Mouse (Mus musculus) midbrain, embryonic 15.5 days (tissue): Measurements from ENCODE around the gene Ube3b. TPM values are rescaled to one million over a fixed set of nuclear protein-coding genes. Genes with fewer than 3 reads are reported as not detected.
A peak's percentile ranks its signal among the peaks of the same experiment; 100 is the strongest.

Experiments
- ATAC-seq: fragments of 200-750 bp; cut with Nextera tagmentation; replicated peaks from 2 replicates; pipeline ENCODE4 v1.8.0; 2017; ENCODE audit warnings: moderate TSS enrichment
- H3K27ac ChIP-seq: fragments of 300-500 bp; sonication (generic); 2 replicates; pipeline ENCODE4 v1.5.1; 2015; ENCODE audit warnings: mild to moderate bottlenecking, inconsistent platforms
- H3K27me3 ChIP-seq: fragments of 300-500 bp; sonication (generic); replicated peaks from 2 replicates; pipeline ENCODE4 v1.6.1; 2015; ENCODE audit warnings: inconsistent platforms
- H3K36me3 ChIP-seq: fragments of 300-500 bp; sonication (generic); replicated peaks from 2 replicates; pipeline ENCODE4 v1.6.1; 2015; ENCODE audit warnings: inconsistent platforms
- H3K4me1 ChIP-seq: fragments of 300-500 bp; sonication (generic); 2 replicates; pipeline ENCODE4 v1.6.1; 2015; ENCODE audit warnings: inconsistent platforms
- H3K4me2 ChIP-seq: fragments of 300-500 bp; sonication (generic); 2 replicates; pipeline ENCODE4 v1.6.1; 2015; ENCODE audit warnings: inconsistent platforms, mild to moderate bottlenecking, moderate library complexity
- H3K4me3 ChIP-seq: fragments of 300-500 bp; sonication (generic); 2 replicates; pipeline ENCODE4 v1.5.1; 2015; ENCODE audit warnings: mild to moderate bottlenecking, inconsistent platforms
- H3K9ac ChIP-seq: fragments of 300-500 bp; sonication (generic); 2 replicates; pipeline ENCODE4 v1.6.1; 2015; ENCODE audit warnings: mild to moderate bottlenecking, inconsistent platforms
- H3K9me3 ChIP-seq: fragments of 300-500 bp; sonication (generic); 2 replicates; pipeline ENCODE4 v1.6.1; 2016; ENCODE audit warnings: inconsistent platforms
- WGBS: fragments of 180-500 bp; shearing (Covaris S2); methylation state at CpG from one replicate; pipeline ENCODE4 v1.1.7; 2015; ENCODE audit warnings: mixed read lengths; 5-methylcytosine and 5-hydroxymethylcytosine counted together
- polyA plus RNA-seq: library from polyadenylated mRNA; unstranded; fragments of >200 nt; fragmentation: Nextera tagmentation; extraction: Ambion mirVana; gene quantifications from 2 replicates; pipeline ENCODE4 v1.2.1, GENCODE M21; 2015

The Ube3b gene
- polyA plus RNA-seq, 1 experiment from 2014 or later = 41.3 TPM

DNA sequence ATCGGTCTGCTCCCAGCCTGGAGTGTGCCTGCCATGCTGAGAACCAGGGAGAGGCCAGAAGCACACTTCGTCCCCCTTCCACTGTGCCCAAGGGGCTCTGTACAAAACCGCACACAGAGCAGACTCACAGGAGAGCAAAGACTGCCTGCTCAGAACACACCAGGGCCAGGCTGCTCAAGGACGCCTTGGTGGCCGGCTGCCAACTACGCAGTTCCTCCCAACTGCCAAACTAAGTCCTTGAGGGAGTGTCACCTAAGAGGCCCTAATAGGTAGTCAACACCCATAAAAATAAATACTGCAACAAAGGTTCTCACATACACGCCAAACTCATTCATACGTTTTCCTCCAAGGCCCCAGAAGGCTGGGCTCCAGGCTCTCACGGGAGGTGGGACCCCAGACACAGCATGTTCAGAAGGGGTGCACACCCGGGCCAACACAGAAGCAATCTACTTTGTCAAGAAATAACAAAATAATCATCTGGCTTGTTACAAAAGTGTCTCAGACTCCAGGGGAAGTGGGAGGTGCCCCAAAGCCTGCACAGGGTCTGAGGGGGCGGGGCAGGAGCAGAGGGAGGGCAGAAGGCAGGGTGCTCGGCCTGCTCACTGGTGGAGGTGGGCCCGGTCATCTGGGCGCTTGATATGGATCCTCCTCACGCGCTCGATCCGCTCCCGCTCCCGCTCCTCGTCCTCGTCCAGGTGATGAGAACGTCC, 15.2 kb upstream of the Ube3b start:
- no peak overlapping the region for H3K9ac ChIP-seq
- ATAC-seq = no peak
- 89% methylated on average over 23 of the region's 23 CpGs for WGBS
- no peaks in the 10 kb centered on the region for H3K27me3 ChIP-seq
- H3K36me3 ChIP-seq = peaks cover 65% of the 10 kb centered on the region
- H3K4me1 ChIP-seq = peaks cover 5% of the 10 kb centered on the region; the same call in 1 of the 2 replicates
- no peak overlapping the region for H3K4me2 ChIP-seq
- H3K9me3 ChIP-seq = no peaks in the 10 kb centered on the region
- H3K27ac ChIP-seq = no peak overlapping the region
- H3K4me3 ChIP-seq = no peak overlapping the region

- Histone ChIP-seq H3K4me3 (no peak overlapping the region), H3K4me2 (no peak overlapping the region), H3K9me3 (no peaks in the 10 kb centered on the region), H3K27me3 (no peaks in the 10 kb centered on the region), H3K9ac (no peak overlapping the region), H3K36me3 (peaks cover 55% of the 10 kb centered on the region), H3K27ac (no peak overlapping the region), H3K4me1 (peaks cover 9% of the 10 kb centered on the region; the same call in 1 of the 2 replicates)
- ATAC-seq = no peak
- WGBS = 93% methylated on average over 14 of the region's 14 CpGs
These were observed 12.3 kb upstream of the Ube3b start for GRCm38 (mm10) chr5:114368121-114368520.

DNA sequence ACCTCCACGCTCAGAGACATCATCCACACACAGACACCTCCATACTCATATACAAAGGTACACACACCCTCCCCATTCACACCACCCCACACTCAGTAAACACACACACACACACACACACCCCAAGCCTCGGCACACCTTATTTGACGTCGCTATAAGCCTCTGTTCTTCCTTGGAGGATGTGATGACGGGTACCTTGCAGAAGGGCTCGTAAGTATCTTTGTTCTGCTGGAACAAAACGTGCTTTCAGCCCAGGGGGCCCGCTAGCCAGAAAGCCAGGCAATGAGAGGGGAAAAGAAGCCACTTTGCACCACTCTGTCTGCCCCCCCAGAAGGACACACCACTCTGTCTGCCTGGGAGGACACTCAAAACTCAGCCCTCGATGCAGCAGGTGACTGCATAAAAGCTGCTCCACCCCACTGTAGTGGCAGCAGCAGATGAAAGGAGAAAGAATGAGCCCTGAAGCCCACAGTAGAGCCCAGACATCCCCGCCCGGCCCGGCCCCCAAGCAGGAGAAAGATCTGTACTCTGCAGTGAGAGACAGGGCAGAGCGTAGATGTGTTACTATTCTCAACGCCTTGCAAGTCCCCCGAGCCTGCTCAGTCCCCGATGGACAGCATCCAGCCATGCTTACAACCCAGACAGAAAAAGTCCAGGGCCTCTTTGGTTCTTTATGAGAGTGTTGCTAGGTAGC, 11.5 kb upstream of the Ube3b start:
- H3K27ac ChIP-seq = no peak overlapping the region
- H3K9ac ChIP-seq = no peak overlapping the region
- peaks cover 11% of the 10 kb centered on the region for H3K4me1 ChIP-seq
- no peaks in the 10 kb centered on the region for H3K27me3 ChIP-seq
- H3K9me3 ChIP-seq = no peaks in the 10 kb centered on the region
- H3K4me2 ChIP-seq = no peak overlapping the region
- H3K36me3 ChIP-seq = peaks cover 55% of the 10 kb centered on the region
- H3K4me3 ChIP-seq = no peak overlapping the region
- ATAC-seq = no peak
- WGBS = 88% methylated on average over 16 of the region's 16 CpGs

- peaks cover 57% of the 10 kb centered on the region for H3K36me3 ChIP-seq
These were observed 10.5 kb upstream of the Ube3b start for GRCm38 (mm10) chr5:114369921-114370320.

GRCm38 (mm10) chr5:114370371-114370776, 10.0 kb upstream of the Ube3b start:
- Histone ChIP-seq H3K4me1 (peaks cover 15% of the 10 kb centered on the region), H3K27ac (peak overlapping the region; percentile 54; the same call in 1 of the 2 replicates), H3K4me3 (no peak overlapping the region), H3K9ac (no peak overlapping the region), H3K9me3 (no peaks in the 10 kb centered on the region), H3K36me3 (peaks cover 52% of the 10 kb centered on the region), H3K4me2 (no peak overlapping the region), H3K27me3 (no peaks in the 10 kb centered on the region)
- ATAC-seq = no peak
- WGBS = 75% methylated on average over 9 of the region's 9 CpGs

More at GRCm38 (mm10) chr5:114369921-114370320, 10.5 kb upstream of the Ube3b start:
- Histone ChIP-seq H3K4me1 (peaks cover 15% of the 10 kb centered on the region), H3K27ac (peak overlapping the region; percentile 54; the same call in 1 of the 2 replicates), H3K9ac (no peak overlapping the region), H3K27me3 (no peaks in the 10 kb centered on the region), H3K4me2 (no peak overlapping the region), H3K4me3 (no peak overlapping the region), H3K9me3 (no peaks in the 10 kb centered on the region)
- ATAC-seq = 0 out of 2 replicates have a peak, but pooled peaks have one; percentile 15
- 96% methylated on average over 9 of the region's 9 CpGs for WGBS

GRCm38 (mm10) chr5:114371331-114371730, 9.1 kb upstream of the Ube3b start:
- H3K36me3 ChIP-seq = peaks cover 44% of the 10 kb centered on the region
- H3K9ac ChIP-seq = no peak overlapping the region
- no peak overlapping the region for H3K27ac ChIP-seq
- no peaks in the 10 kb centered on the region for H3K27me3 ChIP-seq
- 89% methylated on average over 3 of the region's 3 CpGs for WGBS
- H3K9me3 ChIP-seq = no peaks in the 10 kb centered on the region
- peaks cover 16% of the 10 kb centered on the region for H3K4me1 ChIP-seq
- H3K4me2 ChIP-seq = no peak overlapping the region
- no peak for ATAC-seq
- no peak overlapping the region for H3K4me3 ChIP-seq

GRCm38 (mm10) chr5:114371731-114372473, 8.5 kb upstream of the Ube3b start:
- 81% methylated on average over 25 of the region's 25 CpGs for WGBS
- Histone ChIP-seq H3K9ac (no peak overlapping the region), H3K4me1 (peaks cover 18% of the 10 kb centered on the region), H3K9me3 (no peaks in the 10 kb centered on the region), H3K27ac (no peak overlapping the region), H3K4me2 (no peak overlapping the region), H3K4me3 (no peak overlapping the region), H3K36me3 (peaks cover 38% of the 10 kb centered on the region), H3K27me3 (no peaks in the 10 kb centered on the region)
- no peak for ATAC-seq

DNA sequence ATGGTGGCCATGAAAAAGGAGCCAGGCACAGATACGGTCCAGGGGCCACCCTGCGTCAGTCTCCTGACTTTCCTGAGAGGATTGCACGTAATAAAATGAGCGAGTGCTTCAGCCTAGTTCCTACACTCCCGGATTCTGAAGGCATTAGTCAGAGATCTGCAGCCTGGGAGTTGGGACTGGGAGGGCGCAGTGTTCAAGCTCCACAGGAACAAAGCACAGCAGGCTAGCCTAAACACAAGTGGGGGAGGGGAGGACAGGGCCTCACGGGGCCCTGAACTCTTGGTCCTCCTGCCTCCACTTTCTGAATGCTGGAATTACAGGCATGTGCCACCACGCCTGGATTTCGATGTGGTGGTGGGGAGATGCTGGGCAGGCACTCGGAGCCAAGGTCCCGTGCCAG, 7.8 kb upstream of the Ube3b start:
- H3K4me1 ChIP-seq = peaks cover 25% of the 10 kb centered on the region

DNA sequence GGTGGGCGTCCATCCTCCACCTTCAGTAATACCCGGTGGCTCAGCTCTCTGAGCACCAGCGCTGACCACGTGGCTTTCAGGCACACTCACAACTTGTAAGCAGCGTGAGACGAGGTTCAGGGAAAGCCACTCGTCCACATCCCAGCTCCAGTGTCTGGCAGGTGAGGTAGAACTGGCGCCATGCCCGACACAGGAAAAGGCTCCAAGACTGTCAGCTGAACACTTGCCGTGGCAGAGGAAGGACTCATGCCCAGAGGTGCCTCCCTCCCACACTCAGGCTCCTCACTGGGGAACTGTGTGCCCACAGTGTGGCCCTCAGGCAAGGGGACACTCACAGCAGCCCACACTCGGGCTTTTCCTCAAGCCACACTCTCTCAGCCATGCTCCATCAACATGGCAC, 7.2 kb upstream of the Ube3b start:
- Histone ChIP-seq H3K4me3 (no peak overlapping the region), H3K27me3 (no peaks in the 10 kb centered on the region), H3K4me2 (no peak overlapping the region), H3K9me3 (no peaks in the 10 kb centered on the region), H3K36me3 (peaks cover 32% of the 10 kb centered on the region), H3K4me1 (peaks cover 31% of the 10 kb centered on the region), H3K9ac (no peak overlapping the region), H3K27ac (no peak overlapping the region)
- WGBS = 74% methylated on average over 11 of the region's 11 CpGs
- no peak for ATAC-seq

More for the DNA sequence above, 7.8 kb upstream of the Ube3b start:
- H3K27ac ChIP-seq = no peak overlapping the region
- no peaks in the 10 kb centered on the region for H3K9me3 ChIP-seq
- no peak overlapping the region for H3K4me2 ChIP-seq
- peaks cover 36% of the 10 kb centered on the region for H3K36me3 ChIP-seq
- 41% methylated on average over 11 of the region's 11 CpGs for WGBS
- H3K9ac ChIP-seq = no peak overlapping the region
- H3K27me3 ChIP-seq = no peaks in the 10 kb centered on the region
- H3K4me3 ChIP-seq = no peak overlapping the region
- ATAC-seq = no peak

GRCm38 (mm10) chr5:114373581-114373980, 6.8 kb upstream of the Ube3b start:
- ATAC-seq = no peak

DNA sequence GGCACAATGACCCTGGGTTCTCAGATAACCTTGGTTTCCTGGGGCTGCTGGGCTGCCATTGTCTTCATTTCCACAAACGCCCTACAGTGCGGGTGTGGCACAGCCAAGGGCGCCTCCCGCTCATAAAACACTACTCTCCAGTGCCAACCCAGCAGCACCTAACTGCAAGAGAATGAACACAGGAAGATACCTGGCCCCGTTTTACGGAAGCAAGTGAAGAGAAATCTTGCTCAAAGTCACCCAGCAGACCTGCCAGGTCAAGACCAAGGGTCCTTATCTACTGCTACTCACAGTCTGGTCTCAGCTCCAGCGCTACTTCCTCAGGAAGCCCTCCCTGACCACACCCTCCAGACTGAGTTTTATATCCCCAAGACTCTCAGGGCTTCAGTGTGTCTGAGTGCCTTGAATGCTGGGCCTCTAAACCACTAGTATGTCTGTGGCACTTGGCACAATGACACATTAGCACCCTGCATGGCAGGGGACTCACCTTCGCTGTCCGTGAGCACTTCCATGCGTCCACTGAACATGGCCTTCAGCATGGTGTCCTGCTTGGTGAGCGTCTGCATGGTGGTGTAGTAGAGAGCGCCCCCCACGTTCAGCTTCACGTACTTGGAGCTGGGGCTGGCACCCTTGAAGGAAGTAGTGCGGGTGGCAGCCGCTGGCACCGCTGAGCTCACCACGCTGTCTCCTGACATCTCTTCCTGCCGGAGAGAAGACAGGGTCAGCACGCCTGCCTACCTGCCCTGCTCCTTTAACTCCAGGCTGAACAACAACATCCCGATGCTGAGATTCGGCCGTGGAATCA, 5.8 kb upstream of the Ube3b start:
- Histone ChIP-seq H3K36me3 (peaks cover 23% of the 10 kb centered on the region), H3K4me1 (peaks cover 45% of the 10 kb centered on the region), H3K4me3 (no peak overlapping the region), H3K27me3 (no peaks in the 10 kb centered on the region), H3K9me3 (no peaks in the 10 kb centered on the region), H3K27ac (no peak overlapping the region), H3K9ac (no peak overlapping the region), H3K4me2 (no peak overlapping the region)
- WGBS = 88% methylated on average over 23 of the region's 23 CpGs
- ATAC-seq = no peak

More at GRCm38 (mm10) chr5:114373581-114373980, 6.8 kb upstream of the Ube3b start:
- H3K4me1 ChIP-seq = peaks cover 35% of the 10 kb centered on the region
- H3K4me3 ChIP-seq = no peak overlapping the region
- H3K9me3 ChIP-seq = no peaks in the 10 kb centered on the region
- peaks cover 30% of the 10 kb centered on the region for H3K36me3 ChIP-seq
- H3K27ac ChIP-seq = no peak overlapping the region
- H3K4me2 ChIP-seq = no peak overlapping the region
- no peak overlapping the region for H3K9ac ChIP-seq
- 90% methylated on average over 9 of the region's 9 CpGs for WGBS
- no peaks in the 10 kb centered on the region for H3K27me3 ChIP-seq
